Mouse (Mus musculus) liver, embryonic 14.5 days (tissue): ENCODE measurements around the gene Gm29289. TPM values are rescaled to one million over a fixed set of nuclear protein-coding genes. Genes with fewer than 3 reads are reported as not detected.
"Not testable (repeated sequence)": the region's sequence is repeated elsewhere in the genome, so short reads cannot be mapped to it uniquely, and the experiment has no call there.

Experiments used
- ATAC-seq: fragments of 200-750 bp; cut with Nextera tagmentation; 2 replicates; pipeline ENCODE4 v1.8.0; 2017; ENCODE audit warnings: moderate number of reproducible peaks, mild to moderate bottlenecking, moderate library complexity; ENCODE audit not compliant: insufficient read depth
- DNase-seq, 3 experiments: peaks; one replicate each; pipeline ENCODE4 v3.0.0-alpha.2; 2012 to 2013; ENCODE audit warnings: low read depth in 3 of 3, low spot score in 3 of 3
- H3K27ac ChIP-seq: fragments of 300-500 bp; sonication (generic); 2 replicates; pipeline ENCODE4 v1.5.1; 2014; ENCODE audit warnings: moderate library complexity, mild to moderate bottlenecking, control low read depth, inconsistent platforms
- H3K27me3 ChIP-seq: fragments of 300-500 bp; sonication (generic); 2 replicates; pipeline ENCODE4 v1.6.1; 2014; ENCODE audit warnings: mild to moderate bottlenecking, low read length, moderate library complexity; ENCODE audit not compliant: control insufficient read depth, insufficient read depth
- H3K36me3 ChIP-seq: fragments of 300-500 bp; sonication (generic); replicated peaks from 2 replicates; pipeline ENCODE4 v1.6.1; 2014; ENCODE audit warnings: low read depth; ENCODE audit not compliant: control insufficient read depth, insufficient read depth
- H3K4me1 ChIP-seq, 2 experiments: fragments of 200-500 bp in 1 of 2; fragments of 300-500 bp in 1 of 2; sonication (generic) in 1 of 2; replicated peaks; 2 replicates each; pipeline ENCODE4 v1.6.1; 2012 to 2014; ENCODE audit warnings: antibody characterized with exemption in 1 of 2, inconsistent platforms in 1 of 2, low read length in 1 of 2; ENCODE audit not compliant: control insufficient read depth in 2 of 2, insufficient read depth in 2 of 2
- H3K4me2 ChIP-seq: fragments of 300-500 bp; sonication (generic); 2 replicates; pipeline ENCODE4 v1.6.1; 2014; ENCODE audit warnings: low read depth, mild to moderate bottlenecking, control low read depth, moderate library complexity
- H3K4me3 ChIP-seq, 2 experiments: fragments of 200-500 bp in 1 of 2; fragments of 300-500 bp in 1 of 2; sonication (generic) in 1 of 2; 2 replicates each; pipeline ENCODE4 v1.5.1; 2012 to 2014; ENCODE audit warnings: low read depth in 2 of 2, low read length in 2 of 2, mild to moderate bottlenecking in 2 of 2, control low read depth in 1 of 2, inconsistent platforms in 1 of 2, moderate library complexity in 1 of 2; ENCODE audit not compliant: insufficient read depth in 1 of 2
- H3K9ac ChIP-seq: fragments of 300-500 bp; sonication (generic); replicated peaks from 2 replicates; pipeline ENCODE4 v1.6.1; 2014; ENCODE audit warnings: mild to moderate bottlenecking, control low read depth, moderate library complexity
- H3K9me3 ChIP-seq: fragments of 300-500 bp; sonication (generic); 2 replicates; pipeline ENCODE4 v1.6.1; 2016; ENCODE audit warnings: low read length, mixed read lengths; ENCODE audit not compliant: control insufficient read depth
- WGBS: fragments of 180-500 bp; shearing (Covaris S2); extraction: QIAGEN DNeasy Blood & Tissue Kit; methylation state at CpG from one replicate; pipeline ENCODE4 v1.1.7; 2014; ENCODE audit not compliant: insufficient replicate concordance; 5-methylcytosine and 5-hydroxymethylcytosine counted together
- polyA plus RNA-seq, 2 experiments: library from polyadenylated mRNA; depleted of rRNA in 1 of 2; stranded (reverse) in 1 of 2; unstranded in 1 of 2; fragments of >200 nt; fragmentation: Nextera tagmentation in 1 of 2; extraction: Ambion mirVana in 1 of 2; gene quantifications; 2 replicates each; pipeline versions ENCODE4 v1.2.1 to v1.2.3; 2012 to 2014

Gm29289 gene
- polyA plus RNA-seq (2012; rRNA removed) (not detected in 2 replicates), polyA plus RNA-seq (2014; fragmentation: Nextera tagmentation; extraction: Ambion mirVana) (not detected in 2 replicates)

GRCm38 (mm10) chrY:2932282-2932681, at the start of gene Gm29289:
Gene Gm29289, plus strand, starts transcription at chrY:2932582.
- not testable (repeated sequence) for ATAC-seq, H3K36me3 ChIP-seq, H3K9me3 ChIP-seq, DNase-seq, H3K4me3 ChIP-seq, H3K4me1 ChIP-seq, H3K27me3 ChIP-seq, H3K27ac ChIP-seq, H3K9ac ChIP-seq, H3K4me2 ChIP-seq
- WGBS: no CpG with 5 or more reads among the region's 9 CpGs

DNA sequence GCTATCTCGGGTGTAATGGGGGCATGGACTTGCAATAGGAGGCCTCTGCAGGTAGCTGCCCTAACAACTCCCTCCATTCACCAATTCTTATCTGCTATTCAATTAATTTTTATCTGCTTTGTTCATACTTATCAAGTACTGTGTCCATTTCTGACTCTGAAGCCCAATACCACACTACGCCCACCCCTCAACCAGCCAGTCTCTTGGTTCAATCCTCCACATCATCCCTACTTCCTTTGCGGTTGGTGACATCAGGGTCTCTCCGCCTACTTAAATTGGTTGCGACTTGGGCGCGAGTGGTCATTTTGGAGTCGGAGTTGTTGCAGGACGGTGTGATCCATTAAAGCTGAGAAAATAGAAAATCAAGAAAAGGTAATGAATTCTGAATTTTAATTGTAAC, 31.7 kb upstream of the Gm29289 start, which contains the start of gene Gm10352:
TSS of gene Gm10352 (plus strand) at position 301 of the 400 bp plus-strand sequence.
- DNase-seq, H3K4me1 ChIP-seq, H3K27me3 ChIP-seq, H3K27ac ChIP-seq, H3K9ac ChIP-seq, ATAC-seq, H3K9me3 ChIP-seq, H3K4me2 ChIP-seq, H3K4me3 ChIP-seq, H3K36me3 ChIP-seq: not testable (repeated sequence)
- WGBS: no CpG with 5 or more reads among the region's 9 CpGs

Other genes with a start within 250 kb of the Gm29289 start
- gene H2al2b, start 211.9 kb upstream of the Gm29289 start, polyA plus RNA-seq (2012; rRNA removed): not detected in 2 replicates
- gene H2al2b, start 211.9 kb upstream of the Gm29289 start, polyA plus RNA-seq (2014; fragmentation: Nextera tagmentation; extraction: Ambion mirVana): not detected in 2 replicates
- gene Gm4064, start 136.4 kb upstream of the Gm29289 start, polyA plus RNA-seq (2012; rRNA removed): not detected in 2 replicates
- not detected in 2 replicates for gene Gm4064, start 136.4 kb upstream of the Gm29289 start, polyA plus RNA-seq (2014; fragmentation: Nextera tagmentation; extraction: Ambion mirVana)
- gene Rbmy, start 101.9 kb upstream of the Gm29289 start, polyA plus RNA-seq (2012; rRNA removed): not detected in 2 replicates
- not detected in 2 replicates for gene Rbmy, start 101.9 kb upstream of the Gm29289 start, polyA plus RNA-seq (2014; fragmentation: Nextera tagmentation; extraction: Ambion mirVana)
- not detected in 2 replicates for gene Gm10256, start 101.9 kb upstream of the Gm29289 start, polyA plus RNA-seq (2012; rRNA removed)
- gene Gm10256, start 101.9 kb upstream of the Gm29289 start, polyA plus RNA-seq (2014; fragmentation: Nextera tagmentation; extraction: Ambion mirVana): not detected in 2 replicates
- gene Gm10352, start 31.6 kb upstream of the Gm29289 start, polyA plus RNA-seq (2012; rRNA removed): not detected in 2 replicates
- gene Gm10352, start 31.6 kb upstream of the Gm29289 start, polyA plus RNA-seq (2014; fragmentation: Nextera tagmentation; extraction: Ambion mirVana): not detected in 2 replicates